Mouse (Mus musculus) lung, adult 2 months (tissue): ENCODE measurements around the gene Akap11.

Experiments used
- CTCF ChIP-seq: fragments of 200-500 bp; IDR thresholded peaks from 2 replicates; pipeline ENCODE4 v1.5.1; 2011; ENCODE audit warnings: mild to moderate bottlenecking, low read length, control low read depth; ENCODE audit not compliant: insufficient read depth
- POLR2A ChIP-seq: fragments of 200-500 bp; IDR thresholded peaks from 2 replicates; pipeline ENCODE4 v1.6.1; 2011; ENCODE audit warnings: low read depth, mild to moderate bottlenecking, control low read depth, low read length, borderline replicate concordance; ENCODE audit errors: extremely low read depth

- TF ChIP-seq POLR2A (no peak), CTCF (no peak)
Measured at GRCm38 (mm10) chr14:78568410-78568809, 31.8 kb upstream of the Akap11 start.
